Mouse (Mus musculus): Measurements from ENCODE around the gene Tnnt1. TPM values are rescaled to one million over a fixed set of nuclear protein-coding genes. Genes with fewer than 3 reads are reported as not detected.
A peak's percentile ranks its signal among the peaks of the same experiment; 100 is the strongest.

The Tnnt1 gene
- polyA plus RNA-seq, 1 experiment from 2014 or later: 15.2 TPM

DNA sequence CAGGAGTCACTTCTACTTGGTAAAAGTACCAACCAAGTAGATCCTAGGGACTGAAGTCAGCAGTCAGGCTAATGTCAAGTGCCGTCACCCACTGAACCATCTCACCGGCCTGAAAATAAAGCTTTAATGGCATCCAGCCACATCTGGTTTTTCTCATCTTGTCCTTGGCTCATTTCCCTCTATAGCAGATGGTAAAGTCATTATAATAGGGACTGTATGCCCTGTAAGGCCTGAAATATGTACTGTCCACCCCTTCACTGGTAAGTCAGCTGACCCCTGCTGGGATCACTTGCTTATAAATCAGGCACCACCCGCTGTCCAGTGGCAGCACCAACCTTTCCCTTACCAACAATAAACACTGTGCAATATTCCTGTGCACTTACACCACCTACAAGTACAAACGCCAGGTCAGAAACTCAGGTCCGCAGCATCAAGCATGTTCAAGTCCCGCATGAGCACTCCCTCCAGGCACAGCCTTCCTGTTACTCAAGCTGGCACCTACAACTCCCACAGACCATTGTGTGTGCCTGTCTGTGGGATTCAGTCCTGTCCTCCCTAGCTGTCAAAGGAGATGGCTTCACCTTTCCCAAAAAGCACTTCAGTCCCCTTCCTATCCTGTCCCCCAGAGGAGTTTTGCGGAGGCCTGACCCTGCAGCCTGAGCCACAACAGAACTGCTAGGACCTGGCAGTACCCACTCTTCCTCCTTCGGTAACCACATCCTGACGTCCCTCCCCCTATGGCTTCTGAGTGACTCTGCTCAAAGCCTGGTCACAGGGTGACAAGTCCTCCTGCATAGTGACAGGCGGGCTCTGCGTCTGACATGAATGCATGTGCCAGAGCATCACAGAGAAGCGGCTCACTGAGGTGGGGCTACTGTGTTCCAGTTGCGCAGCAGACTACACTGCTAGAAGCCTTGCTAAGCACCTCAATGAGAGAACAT lies 23.6 kb downstream of the Tnnt1 start:
- WGBS (ENCODE audit: insufficient replicate concordance): 57% methylated on average over 13 of the region's 13 CpGs
- H3K27me3 ChIP-seq (ENCODE audit: control insufficient read depth, insufficient read depth, low read depth, low read length): no peaks in the 10 kb centered on the region
- peaks cover 16% of the 10 kb centered on the region for H3K4me1 ChIP-seq (ENCODE audit: control insufficient read depth, low read depth, low read length)
- 0 out of 2 replicates have a peak overlapping the region, but pooled peaks have one; percentile 5 for H3K27ac ChIP-seq (ENCODE audit: low read length)
- H3K4me3 ChIP-seq (ENCODE audit: low read depth, low read length): no peak overlapping the region
- H3K9me3 ChIP-seq (replicated peaks; ENCODE audit: control insufficient read depth, low read length): no peaks in the 10 kb centered on the region
- no peak overlapping the region for H3K9ac ChIP-seq (ENCODE audit: low read depth, low read length)
- no peak overlapping the region for H3K4me2 ChIP-seq (ENCODE audit: low read depth, low read length)
- no peak for ATAC-seq (ENCODE audit: low read depth)
- H3K36me3 ChIP-seq (ENCODE audit: control insufficient read depth, insufficient read depth): peaks cover 19% of the 10 kb centered on the region

DNA sequence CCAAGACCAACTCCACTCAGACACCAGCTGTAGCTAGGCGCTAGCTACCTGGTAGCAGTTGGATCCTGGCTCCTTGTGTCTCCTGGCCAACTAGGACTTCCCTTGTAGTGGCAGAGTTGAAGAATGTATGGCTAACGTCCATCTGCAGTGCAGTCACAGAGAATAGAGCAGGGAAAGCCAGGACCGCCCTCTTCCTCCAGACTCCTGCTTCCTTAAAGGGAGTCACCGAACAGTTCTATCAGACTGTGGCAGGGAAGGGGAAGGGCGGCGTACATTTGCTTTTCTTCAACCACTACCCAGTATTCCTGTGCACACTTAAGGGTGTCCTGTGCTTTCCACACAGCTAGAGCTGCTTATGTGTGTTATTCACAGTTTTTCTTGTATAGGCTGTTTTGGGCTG lies 24.9 kb downstream of the Tnnt1 start:
- Histone ChIP-seq H3K9ac (ENCODE audit: low read depth, low read length) (no peak overlapping the region), H3K36me3 (ENCODE audit: control insufficient read depth, insufficient read depth) (peaks cover 15% of the 10 kb centered on the region), H3K27me3 (ENCODE audit: control insufficient read depth, insufficient read depth, low read depth, low read length) (no peaks in the 10 kb centered on the region), H3K4me1 (ENCODE audit: control insufficient read depth, low read depth, low read length) (peaks cover 16% of the 10 kb centered on the region), H3K27ac (ENCODE audit: low read length) (no peak overlapping the region), H3K4me3 (ENCODE audit: low read depth, low read length) (no peak overlapping the region), H3K4me2 (ENCODE audit: low read depth, low read length) (no peak overlapping the region), H3K9me3 (replicated peaks; ENCODE audit: control insufficient read depth, low read length) (no peaks in the 10 kb centered on the region)
- ATAC-seq (ENCODE audit: low read depth): no peak
- WGBS (ENCODE audit: insufficient replicate concordance): 45% methylated on average over 6 of the region's 6 CpGs

DNA sequence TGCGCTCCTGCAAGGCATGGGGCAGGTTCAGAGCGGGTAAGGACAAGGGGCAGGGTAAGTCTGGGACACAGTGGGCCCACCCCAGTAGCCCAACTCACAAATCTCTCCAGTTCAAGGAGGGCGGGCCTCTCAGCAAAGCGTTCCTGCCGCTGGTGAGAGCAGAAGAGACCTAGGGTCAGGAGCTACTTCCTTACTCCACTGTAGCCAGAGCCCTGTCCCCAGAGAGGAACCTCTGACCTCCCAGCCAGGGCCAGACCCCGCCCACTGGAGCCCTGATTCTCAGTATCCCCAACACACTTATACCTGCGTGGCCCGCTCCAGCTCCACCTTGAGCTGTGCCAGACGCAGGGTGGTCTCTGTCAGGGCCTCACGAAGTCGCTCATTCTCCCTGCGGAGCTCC lies 33.9 kb downstream of the Tnnt1 start:
- 77% methylated on average over 12 of the region's 12 CpGs for WGBS (ENCODE audit: insufficient replicate concordance)
- no peak for ATAC-seq (ENCODE audit: low read depth)
- Histone ChIP-seq H3K4me2 (ENCODE audit: low read depth, low read length) (no peak overlapping the region), H3K27me3 (ENCODE audit: control insufficient read depth, insufficient read depth, low read depth, low read length) (peaks cover 22% of the 10 kb centered on the region), H3K4me1 (ENCODE audit: control insufficient read depth, low read depth, low read length) (no peaks in the 10 kb centered on the region), H3K36me3 (ENCODE audit: control insufficient read depth, insufficient read depth) (peaks cover 19% of the 10 kb centered on the region), H3K9me3 (replicated peaks; ENCODE audit: control insufficient read depth, low read length) (no peaks in the 10 kb centered on the region), H3K9ac (ENCODE audit: low read depth, low read length) (no peak overlapping the region), H3K27ac (ENCODE audit: low read length) (no peak overlapping the region), H3K4me3 (ENCODE audit: low read depth, low read length) (no peak overlapping the region)

DNA sequence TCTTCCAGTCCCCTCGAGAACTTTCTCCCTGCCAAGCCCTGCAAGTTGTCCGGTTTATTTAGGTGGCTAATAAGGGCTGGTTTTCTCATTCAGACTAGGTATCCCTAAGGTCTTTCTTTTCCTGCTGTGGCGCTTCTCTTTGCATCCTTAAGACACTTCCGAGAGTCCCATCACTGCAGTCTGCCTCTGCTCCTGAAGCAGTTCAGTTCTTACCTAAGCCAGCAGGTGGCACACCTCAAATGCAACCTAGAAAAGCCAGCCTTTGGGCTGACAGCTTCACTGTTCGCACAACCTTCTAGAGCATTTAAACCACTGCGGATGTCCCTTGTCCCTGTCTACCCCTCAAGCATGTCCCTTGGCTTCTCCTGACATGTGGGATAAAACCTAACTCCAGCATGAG lies 36.5 kb downstream of the Tnnt1 start:
- ATAC-seq (ENCODE audit: low read depth): no peak

DNA sequence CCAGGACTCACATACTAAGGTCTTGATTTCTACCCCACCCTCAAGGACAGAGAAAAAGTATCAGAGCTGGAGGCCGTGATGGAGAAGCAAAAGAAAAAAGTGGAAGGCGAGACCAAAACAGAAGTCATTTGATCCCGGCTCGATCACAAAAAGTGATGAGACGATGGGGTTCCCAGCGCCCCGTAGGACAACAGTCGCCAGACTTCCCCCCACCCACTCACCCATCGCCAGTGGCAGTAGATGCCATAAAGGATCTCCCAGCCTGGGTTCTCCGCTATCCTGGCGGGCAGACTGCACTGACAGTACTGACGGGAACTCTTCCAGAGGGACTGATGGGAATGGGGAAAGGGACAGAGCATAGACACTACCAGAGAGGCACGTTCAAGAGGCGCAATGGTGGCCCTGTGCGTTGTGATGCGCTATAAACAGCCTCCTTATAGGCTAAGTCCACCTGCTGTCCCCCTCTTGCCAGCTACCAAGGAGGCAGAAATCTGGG lies 37.3 kb downstream of the Tnnt1 start:
- H3K27ac ChIP-seq (ENCODE audit: low read length): no peak overlapping the region
- peaks cover 8% of the 10 kb centered on the region for H3K36me3 ChIP-seq (ENCODE audit: control insufficient read depth, insufficient read depth)
- peak overlapping the region; percentile 50 for H3K4me2 ChIP-seq (ENCODE audit: low read depth, low read length)
- 9% methylated on average over 16 of the region's 16 CpGs for WGBS (ENCODE audit: insufficient replicate concordance)
- no peak for ATAC-seq (ENCODE audit: low read depth)
- H3K4me3 ChIP-seq (ENCODE audit: low read depth, low read length): peak overlapping the region; percentile 44
- H3K27me3 ChIP-seq (ENCODE audit: control insufficient read depth, insufficient read depth, low read depth, low read length): peaks cover 38% of the 10 kb centered on the region
- H3K9me3 ChIP-seq (replicated peaks; ENCODE audit: control insufficient read depth, low read length): no peaks in the 10 kb centered on the region
- H3K9ac ChIP-seq (ENCODE audit: low read depth, low read length): no peak overlapping the region
- H3K4me1 ChIP-seq (ENCODE audit: control insufficient read depth, low read depth, low read length): no peaks in the 10 kb centered on the region

More for the DNA sequence above, 36.5 kb downstream of the Tnnt1 start:
- Histone ChIP-seq H3K4me3 (ENCODE audit: low read depth, low read length) (no peak overlapping the region), H3K36me3 (ENCODE audit: control insufficient read depth, insufficient read depth) (peaks cover 13% of the 10 kb centered on the region), H3K27me3 (ENCODE audit: control insufficient read depth, insufficient read depth, low read depth, low read length) (peaks cover 32% of the 10 kb centered on the region), H3K27ac (ENCODE audit: low read length) (no peak overlapping the region), H3K9me3 (replicated peaks; ENCODE audit: control insufficient read depth, low read length) (no peaks in the 10 kb centered on the region), H3K9ac (ENCODE audit: low read depth, low read length) (no peak overlapping the region), H3K4me1 (ENCODE audit: control insufficient read depth, low read depth, low read length) (no peaks in the 10 kb centered on the region), H3K4me2 (ENCODE audit: low read depth, low read length) (no peak overlapping the region)
- WGBS (ENCODE audit: insufficient replicate concordance): 43% methylated on average over 6 of the region's 6 CpGs

DNA sequence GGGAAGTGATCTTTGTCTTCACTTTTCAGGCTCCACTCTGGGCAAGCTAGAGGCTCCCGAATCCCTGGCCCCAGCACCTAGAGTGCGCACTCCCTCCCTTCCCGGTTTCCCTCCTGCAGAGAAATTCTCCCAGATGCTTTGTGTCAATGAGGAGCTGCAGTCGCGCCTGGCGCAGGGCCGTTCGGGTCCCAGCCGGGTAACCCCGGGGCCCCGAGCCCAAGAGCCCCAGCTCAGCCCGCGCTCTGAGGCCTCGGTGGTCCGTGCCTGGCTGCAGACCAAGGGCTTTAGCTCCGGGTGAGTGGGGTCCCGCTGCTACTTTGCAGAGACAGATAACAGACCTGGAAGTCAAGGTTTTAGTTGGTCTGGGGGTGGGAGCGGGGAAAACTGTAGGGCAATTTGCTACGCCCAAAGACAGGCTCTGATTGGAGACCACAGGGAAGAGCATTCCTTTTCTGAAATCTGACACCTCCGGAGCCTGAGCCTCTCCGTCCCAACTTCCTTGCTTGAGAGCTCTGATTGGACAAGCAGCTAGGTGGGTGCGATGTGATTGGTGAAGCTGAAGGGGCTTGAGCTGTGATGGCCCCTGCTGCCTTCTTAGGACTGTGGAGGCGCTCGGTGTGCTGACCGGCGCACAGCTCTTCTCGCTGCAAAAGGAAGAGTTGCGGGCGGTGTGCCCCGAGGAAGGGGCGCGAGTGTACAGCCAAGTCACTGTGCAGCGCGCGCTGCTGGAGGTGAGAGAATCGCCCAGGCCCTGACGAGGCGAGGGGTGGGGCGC lies 38.0 kb downstream of the Tnnt1 start:
- Histone ChIP-seq H3K27me3 (ENCODE audit: control insufficient read depth, insufficient read depth, low read depth, low read length) (peaks cover 40% of the 10 kb centered on the region), H3K36me3 (ENCODE audit: control insufficient read depth, insufficient read depth) (peaks cover 8% of the 10 kb centered on the region), H3K9ac (ENCODE audit: low read depth, low read length) (no peak overlapping the region), H3K4me3 (ENCODE audit: low read depth, low read length) (peak overlapping the region; percentile 44), H3K9me3 (replicated peaks; ENCODE audit: control insufficient read depth, low read length) (no peaks in the 10 kb centered on the region), H3K27ac (ENCODE audit: low read length) (0 out of 2 replicates have a peak overlapping the region, but pooled peaks have one; percentile 1), H3K4me1 (ENCODE audit: control insufficient read depth, low read depth, low read length) (no peaks in the 10 kb centered on the region), H3K4me2 (ENCODE audit: low read depth, low read length) (peak overlapping the region; percentile 50)
- 3% methylated on average over 39 of the region's 39 CpGs for WGBS (ENCODE audit: insufficient replicate concordance)
- ATAC-seq (ENCODE audit: low read depth): peak; percentile 88

DNA sequence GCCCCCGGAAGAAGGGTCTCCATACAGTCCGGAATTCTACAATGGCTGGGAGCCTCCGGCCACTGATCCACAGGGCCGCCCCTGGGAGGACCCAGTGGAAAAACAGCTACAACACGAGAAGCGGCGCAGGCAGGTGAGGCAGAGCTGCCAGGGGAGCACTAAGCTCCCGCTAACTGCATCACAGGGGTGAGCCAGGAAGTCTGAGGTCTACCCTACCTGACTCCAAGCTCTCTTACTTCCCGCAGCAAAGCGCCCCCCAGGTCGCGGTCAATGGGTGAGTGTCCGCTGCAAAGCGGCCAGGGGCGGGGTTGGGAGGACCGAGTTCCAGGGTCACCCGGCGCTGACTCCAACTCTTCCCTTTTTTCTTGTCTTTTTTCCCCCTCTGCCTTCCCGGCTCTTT lies 42.2 kb downstream of the Tnnt1 start:
- Histone ChIP-seq H3K4me2 (ENCODE audit: low read depth, low read length) (no peak overlapping the region), H3K9me3 (replicated peaks; ENCODE audit: control insufficient read depth, low read length) (no peaks in the 10 kb centered on the region), H3K27me3 (ENCODE audit: control insufficient read depth, insufficient read depth, low read depth, low read length) (peaks cover 53% of the 10 kb centered on the region), H3K4me1 (ENCODE audit: control insufficient read depth, low read depth, low read length) (no peaks in the 10 kb centered on the region; the same call in 1 of the 2 replicates), H3K36me3 (ENCODE audit: control insufficient read depth, insufficient read depth) (no peaks in the 10 kb centered on the region), H3K9ac (ENCODE audit: low read depth, low read length) (no peak overlapping the region), H3K4me3 (ENCODE audit: low read depth, low read length) (no peak overlapping the region), H3K27ac (ENCODE audit: low read length) (no peak overlapping the region)
- no peak for ATAC-seq (ENCODE audit: low read depth)
- WGBS (ENCODE audit: insufficient replicate concordance): 16% methylated on average over 19 of the region's 19 CpGs

DNA sequence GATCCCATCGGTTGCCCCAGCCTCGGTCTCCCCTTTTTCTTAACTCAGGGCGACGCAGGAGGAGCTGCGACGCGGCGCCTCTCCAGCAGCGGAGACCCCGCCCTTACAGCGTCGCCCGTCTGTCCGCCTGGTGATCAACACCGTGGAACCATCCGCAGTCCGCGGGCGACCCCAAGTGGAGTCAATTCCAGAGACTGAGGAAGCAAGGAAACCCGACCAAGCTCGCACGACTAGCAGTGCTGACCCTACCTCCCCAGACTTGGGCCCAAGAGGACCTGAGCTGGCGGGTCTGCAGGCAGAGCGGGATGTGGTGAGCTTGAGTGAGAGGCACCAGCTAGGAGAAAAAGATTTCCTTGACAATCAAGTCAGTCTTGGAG lies 45.0 kb downstream of the Tnnt1 start:
- ATAC-seq (ENCODE audit: low read depth): peak; percentile 64
- no peaks in the 10 kb centered on the region; the same call in 1 of the 2 replicates for H3K4me1 ChIP-seq (ENCODE audit: control insufficient read depth, low read depth, low read length)
- H3K36me3 ChIP-seq (ENCODE audit: control insufficient read depth, insufficient read depth): no peaks in the 10 kb centered on the region
- H3K4me3 ChIP-seq (ENCODE audit: low read depth, low read length): peak overlapping the region; percentile 14
- WGBS (ENCODE audit: insufficient replicate concordance): 4% methylated on average over 24 of the region's 24 CpGs
- peaks cover 32% of the 10 kb centered on the region for H3K27me3 ChIP-seq (ENCODE audit: control insufficient read depth, insufficient read depth, low read depth, low read length)
- H3K27ac ChIP-seq (ENCODE audit: low read length): no peak overlapping the region
- peak overlapping the region; percentile 38 for H3K4me2 ChIP-seq (ENCODE audit: low read depth, low read length)
- no peaks in the 10 kb centered on the region for H3K9me3 ChIP-seq (replicated peaks; ENCODE audit: control insufficient read depth, low read length)
- H3K9ac ChIP-seq (ENCODE audit: low read depth, low read length): no peak overlapping the region

Measured in liver, embryonic 16.5 days (tissue).